27 mouse cellular contexts compared by ENCODE assay signal in the genomic region with DNA sequence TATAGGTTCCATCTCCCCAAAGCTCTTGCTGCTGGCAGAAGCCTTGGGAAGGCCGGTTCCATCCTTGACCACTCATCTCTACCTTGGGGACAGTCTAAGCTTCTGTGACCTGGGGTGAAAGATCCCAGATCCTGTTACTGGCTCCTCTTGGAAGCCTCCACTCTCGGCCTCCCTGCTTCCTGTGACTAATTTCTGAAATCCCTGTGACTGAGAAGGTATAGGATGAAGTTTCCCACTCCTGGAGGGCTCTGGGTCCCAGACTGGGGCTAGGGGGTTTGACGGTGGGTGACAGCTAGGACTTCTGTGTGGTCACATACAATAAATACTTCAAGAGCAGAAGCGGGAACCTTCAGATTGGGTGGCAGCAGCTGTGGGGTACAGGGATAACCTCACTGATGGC. TPM values are rescaled to one million over a fixed set of nuclear protein-coding genes. Genes with fewer than 3 reads are reported as not detected.
A peak's percentile ranks its signal among the peaks of the same experiment; 100 is the strongest.
DNase-seq lines count a peak whose midpoint lies in the region; ATAC-seq and TF ChIP-seq lines count a peak whose summit lies in the region.
"Had no signal": no experiment of that assay in that cellular context is flagged by ENCODE, and none has a peak within 500 bp of the region (broad histone marks: within the 10 kb centered on the region; RNA-seq: fewer than 3 reads in every experiment).

No protein-coding gene starts in this region.

- no peak for TF ChIP-seq EP300 in heart, postnatal 0 days (IDR thresholded peaks at IDR 0.05; ENCODE audit: low read depth)

- no peak for ATAC-seq in heart, embryonic 11.5 days (replicated peaks; ENCODE audit: insufficient number of reproducible peaks, low FRiP score, low TSS enrichment)
- no peak for ATAC-seq in heart, postnatal 0 days (ENCODE audit: insufficient read depth, low read depth)
- ATAC-seq: forebrain, embryonic 16.5 days; inflammation-experienced regulatory T-cells, adult 6 months; liver, embryonic 12.5 days had no signal

- H3K4me1 ChIP-seq in heart, embryonic 11.5 days (ENCODE audit: control insufficient read depth, insufficient read depth, low read length): peaks cover 36% of the 10 kb centered on the region
- H3K4me1 ChIP-seq in heart, postnatal 0 days (ENCODE audit: control insufficient read depth, insufficient read depth): peaks cover 22% of the 10 kb centered on the region
- H3K4me1 ChIP-seq: forebrain, embryonic 10.5 days; limb, embryonic 13.5 days; liver, embryonic 12.5 days; midbrain, embryonic 10.5 days had no signal

- WGBS in heart, embryonic 11.5 days (ENCODE audit: insufficient replicate concordance): 27% methylated on average over 4 of the region's 4 CpGs
- 13% methylated on average over 4 of the region's 4 CpGs for WGBS in heart, postnatal 0 days

- intact Hi-C loops in heart, postnatal 10 days (cut with DNase I): no loop called here

- no peak overlapping the region for H3K4me3 ChIP-seq in heart, embryonic 11.5 days (ENCODE audit: low read depth, low read length)
- H3K4me3 ChIP-seq in heart, postnatal 0 days (ENCODE audit: low read depth, low read length): no peak overlapping the region
- H3K4me3 ChIP-seq: forebrain, embryonic 10.5 days; limb, embryonic 13.5 days; liver, embryonic 12.5 days; midbrain, embryonic 10.5 days had no signal

- peaks cover 5% of the 10 kb centered on the region; the same call in 1 of the 2 replicates for H3K27me3 ChIP-seq in heart, embryonic 11.5 days (ENCODE audit: control insufficient read depth, insufficient read depth, low read length)
- 0 out of 2 replicates have a peak, but pooled peaks cover 4% of the 10 kb centered on the region for H3K27me3 ChIP-seq in heart, postnatal 0 days (ENCODE audit: control insufficient read depth, insufficient read depth, low read length)

- no peak overlapping the region for H3K9ac ChIP-seq in heart, embryonic 11.5 days (ENCODE audit: low read depth, low read length)
- 0 out of 2 replicates have a peak overlapping the region, but pooled peaks have one; percentile 23 for H3K9ac ChIP-seq in heart, postnatal 0 days (replicated peaks; ENCODE audit: low read depth, low read length)
- H3K9ac ChIP-seq: hindbrain, embryonic 14.5 days; limb, embryonic 13.5 days; liver, embryonic 12.5 days had no signal

- peak overlapping the region; percentile 25 for H3K27ac ChIP-seq in heart, embryonic 11.5 days (ENCODE audit: low read depth, low read length)
- peak overlapping the region; percentile 89 for H3K27ac ChIP-seq in heart, postnatal 0 days (ENCODE audit: low read depth)
- H3K27ac ChIP-seq: forebrain, embryonic 10.5 days; hindbrain, embryonic 14.5 days; kidney, postnatal 0 days; limb, embryonic 13.5 days; liver, embryonic 12.5 days; midbrain, embryonic 10.5 days had no signal

- no peaks in the 10 kb centered on the region for H3K36me3 ChIP-seq in heart, embryonic 11.5 days (ENCODE audit: control insufficient read depth, insufficient read depth, low read length)
- H3K36me3 ChIP-seq in heart, postnatal 0 days (replicated peaks; ENCODE audit: control insufficient read depth, insufficient read depth, low read length): no peaks in the 10 kb centered on the region
- H3K36me3 ChIP-seq: forebrain, embryonic 10.5 days; limb, embryonic 13.5 days; liver, embryonic 12.5 days; midbrain, embryonic 10.5 days had no signal

- H3K9me3 ChIP-seq in heart, embryonic 11.5 days (replicated peaks; ENCODE audit: control insufficient read depth, low read length): no peaks in the 10 kb centered on the region; the same call in 1 of the 2 replicates
- H3K9me3 ChIP-seq in heart, postnatal 0 days (replicated peaks; ENCODE audit: control insufficient read depth, low read length): no peaks in the 10 kb centered on the region
- H3K9me3 ChIP-seq: limb, embryonic 13.5 days; liver, embryonic 12.5 days; midbrain, embryonic 10.5 days had no signal

- no peak for TF ChIP-seq CTCF in heart, postnatal 0 days (IDR thresholded peaks at IDR 0.05; ENCODE audit: low read depth)

- no peak overlapping the region for H3K4me2 ChIP-seq in heart, embryonic 11.5 days
- 0 out of 2 replicates have a peak overlapping the region, but pooled peaks have one; percentile 28 for H3K4me2 ChIP-seq in heart, postnatal 0 days (ENCODE audit: low read depth, low read length)
- H3K4me2 ChIP-seq: hindbrain, embryonic 14.5 days; limb, embryonic 13.5 days; liver, embryonic 12.5 days had no signal

- DNase-seq in adrenal gland, adult (ENCODE audit: inconsistent age in 2 of 2, low spot score in 1 of 2): peak; percentile 53 to 79
- DNase-seq in adrenal gland, postnatal 25 days: no peak
- no peak for DNase-seq in heart, adult 8-10 months (ENCODE audit: low spot score)
- no peak for DNase-seq in heart, postnatal 0 days (ENCODE audit: low spot score)
- DNase-seq in heart, postnatal 10 days: no peak
- peak; percentile 25 for DNase-seq in 3134 (ENCODE audit: extremely low read depth, insufficient read length, low spot score)
- DNase-seq in kidney, adult 9 months: no peak
- DNase-seq: cerebellum, adult 18-20 months; cerebellum, postnatal 14 days; gastrocnemius, postnatal 10 days; kidney, adult 18-20 months; layer of hippocampus, adult 9-11 months had no signal

RNA-seq across cellular contexts. Expression of a gene that starts 16.1 kb away (rescaled TPM):
- not detected in 2 replicates for total RNA-seq in adrenal gland, postnatal 25 days (2021)
- polyA plus RNA-seq in heart, embryonic 11.5 days (2014; fragmentation: Nextera tagmentation; extraction: Ambion mirVana): 157 and 159 TPM in 2 replicates
- total RNA-seq in heart, adult 8-10 months (2022): 10 to 100 TPM; 75.8 to 81.5 (median 79.7) TPM
- 284 and 346 TPM in 2 replicates for total RNA-seq in heart, postnatal 0 days (2014; rRNA removed; ENCODE audit: low replicate concordance)
- 139 and 155 TPM in 2 replicates for polyA plus RNA-seq in heart, postnatal 0 days (2015; fragmentation: Nextera tagmentation; extraction: Ambion mirVana)
- total RNA-seq in heart, postnatal 10 days (2021): 10 to 100 TPM; 77.5 to 93.1 TPM
- total RNA-seq: gastrocnemius, postnatal 10 days; granulocyte monocyte progenitor cell, adult 5-6 weeks; left cerebral cortex, adult 18-20 months; left cerebral cortex, postnatal 25 days; neutrophil, adult 5-6 weeks had no signal
- polyA plus RNA-seq: forebrain, embryonic 10.5 days; forebrain, embryonic 16.5 days; hindbrain, embryonic 14.5 days; inflammation-experienced regulatory T-cells, adult 6 months; kidney, postnatal 0 days; large intestine, adult 2 months; limb, embryonic 13.5 days; midbrain, embryonic 10.5 days; urinary bladder, adult 2 months had no signal

RNA-seq across cellular contexts. Expression of a gene that starts 56.0 kb away (rescaled TPM):
- 3.5 and 4.0 TPM in 2 replicates for total RNA-seq in adrenal gland, postnatal 25 days (2021)
- 6.3 and 6.9 TPM in 2 replicates for polyA plus RNA-seq in heart, embryonic 11.5 days (2014; fragmentation: Nextera tagmentation; extraction: Ambion mirVana)
- under 1 TPM; 0.29 to 0.81 (median 0.48) TPM for total RNA-seq in heart, adult 8-10 months (2022)
- 4.5 and 4.8 TPM in 2 replicates for total RNA-seq in heart, postnatal 0 days (2014; rRNA removed; ENCODE audit: low replicate concordance)
- polyA plus RNA-seq in heart, postnatal 0 days (2015; fragmentation: Nextera tagmentation; extraction: Ambion mirVana): 0.93 and 1.5 TPM in 2 replicates
- total RNA-seq in heart, postnatal 10 days (2021): 1 to 10 TPM; 3.9 to 4.1 TPM

Comparison
In these comparisons a context has a peak if more than half of its experiments do, and no peak if none do; other contexts are left out.
1. DNase-seq: peak in adrenal gland, adult (2 of 2) and 3134 (single experiment); none in adrenal gland, postnatal 25 days (single experiment), heart, adult 8-10 months (single experiment), heart, postnatal 0 days (single experiment), heart, postnatal 10 days (0 of 2) and kidney, adult 9 months (single experiment).
2. RNA of a gene that starts 16.1 kb away (total RNA-seq): 284 to 346 TPM in heart, postnatal 0 days, 77.5 to 93.1 TPM in heart, postnatal 10 days and 75.8 to 81.5 TPM in heart, adult 8-10 months; not detected in adrenal gland, postnatal 25 days; every median in the first group is over 10 times any median in the second.